Mouse (Mus musculus) cerebellum, adult 2 months (tissue): ENCODE measurements at regions not wholly inside any gene's neighbourhood (a gene's known extent, or its start where the extent isn't known, plus 50 kb on each side); places are given as distances from the start of the nearest gene placed in this dataset.

Experiments
- CTCF ChIP-seq: fragments of 200-500 bp; IDR thresholded peaks from 2 replicates; pipeline ENCODE4 v1.5.1; 2011; ENCODE audit warnings: low read depth, mild to moderate bottlenecking, control low read depth, low read length, moderate library complexity, borderline replicate concordance; ENCODE audit not compliant: insufficient read depth
- POLR2A ChIP-seq: fragments of 200-500 bp; IDR thresholded peaks from 2 replicates; pipeline ENCODE4 v1.6.1; 2011; ENCODE audit warnings: low read length, control low read depth, borderline replicate concordance; ENCODE audit not compliant: insufficient read depth

GRCm38 (mm10) chr16:92948494-92948893 is 122.5 kb upstream of the Runx1 start:
- TF ChIP-seq POLR2A (no peak), CTCF (no peak)
